Mouse (Mus musculus) CH12.LX (cell line): ENCODE results near the gene Cdc34. TPM values are rescaled to one million over a fixed set of nuclear protein-coding genes. Genes with fewer than 3 reads are reported as not detected.
A peak's percentile ranks its signal among the peaks of the same experiment; 100 is the strongest.

Experiments used
- DNase-seq: peaks from one replicate; pipeline ENCODE4 v3.0.0-alpha.2; 2013; ENCODE audit errors: extremely low read depth
- H3K27ac ChIP-seq: 2 replicates; pipeline ENCODE4 v1.5.1; 2012; ENCODE audit warnings: low read depth, mild to moderate bottlenecking, control low read depth, moderate library complexity; ENCODE audit not compliant: insufficient read depth
- H3K27me3 ChIP-seq: replicated peaks from 2 replicates; pipeline ENCODE3; 2012; ENCODE audit warnings: inconsistent platforms
- H3K36me3 ChIP-seq, 2 experiments: replicated peaks in 1 of 2; 2 replicates each; pipeline versions ENCODE3 to v1.6.1; 2012; ENCODE audit warnings: inconsistent platforms in 1 of 2, low read length in 1 of 2, mild to moderate bottlenecking in 1 of 2, mixed read lengths in 1 of 2, moderate library complexity in 1 of 2; ENCODE audit not compliant: control insufficient read depth in 1 of 2, insufficient read depth in 1 of 2
- H3K4me1 ChIP-seq, 2 experiments: 2 replicates each; pipeline ENCODE4 v1.6.1; 2012; ENCODE audit warnings: inconsistent platforms in 1 of 2, moderate library complexity in 1 of 2; ENCODE audit not compliant: insufficient read depth in 2 of 2, control insufficient read depth in 1 of 2
- H3K4me2 ChIP-seq: 2 replicates; pipeline ENCODE4 v1.6.1; 2012; ENCODE audit warnings: low read depth, mild to moderate bottlenecking, control low read depth; ENCODE audit not compliant: poor library complexity, insufficient read depth, severe bottlenecking
- H3K4me3 ChIP-seq, 3 experiments: fragments of 150-350 bp in 1 of 3; sonication (generic) in 1 of 3; replicated peaks in 1 of 3; 2 replicates each; pipeline versions ENCODE3 to v1.5.1; 2011 to 2012; ENCODE audit warnings: low read depth in 2 of 3, low read length in 2 of 3, mild to moderate bottlenecking in 2 of 3, moderate library complexity in 2 of 3, control low read depth in 1 of 3, improper control_type of control experiment in 1 of 3, inconsistent platforms in 1 of 3, mixed read lengths in 1 of 3; ENCODE audit not compliant: poor library complexity in 1 of 3
- H3K79me2 ChIP-seq: replicated peaks from 2 replicates; pipeline ENCODE4 v1.6.1; 2012; ENCODE audit warnings: mild to moderate bottlenecking, moderate library complexity; ENCODE audit not compliant: control insufficient read depth, poor library complexity, insufficient read depth, severe bottlenecking; ENCODE audit errors: extremely low read depth
- H3K9ac ChIP-seq: 2 replicates; pipeline ENCODE4 v1.6.1; 2012; ENCODE audit warnings: low read depth, mild to moderate bottlenecking, control low read depth, moderate library complexity; ENCODE audit not compliant: insufficient read depth
- H3K9me3 ChIP-seq: replicated peaks from 2 replicates; pipeline ENCODE3; 2012; ENCODE audit warnings: low read length, inconsistent platforms, mixed read lengths
- CHD1 ChIP-seq: IDR thresholded peaks from 2 replicates; pipeline ENCODE4 v1.6.1; 2012; ENCODE audit warnings: low read depth, low read length, improper control_type of control experiment, inconsistent platforms
- CHD2 ChIP-seq: IDR thresholded peaks from 2 replicates; pipeline ENCODE4 v1.6.1; 2011; ENCODE audit warnings: low read length, improper control_type of control experiment
- CTCF ChIP-seq, 2 experiments: IDR thresholded peaks in 1 of 2; conservative IDR thresholded peaks in 1 of 2; 2 replicates each; pipeline ENCODE4 v1.5.1; 2011 to 2012; ENCODE audit warnings: low read depth in 2 of 2, low read length in 2 of 2, improper control_type of control experiment in 1 of 2, inconsistent platforms in 1 of 2, mild to moderate bottlenecking in 1 of 2, moderate library complexity in 1 of 2
- ELF1 ChIP-seq: IDR thresholded peaks from 2 replicates; pipeline ENCODE4 v1.6.1; 2014; ENCODE audit warnings: low read depth, mild to moderate bottlenecking, inconsistent platforms, low read length, improper control_type of control experiment
- ETS1 ChIP-seq: conservative IDR thresholded peaks from 2 replicates; pipeline ENCODE4 v1.6.1; 2012; ENCODE audit warnings: low read depth, mild to moderate bottlenecking, inconsistent platforms, low read length, improper control_type of control experiment, moderate library complexity
- HCFC1 ChIP-seq: IDR thresholded peaks from 2 replicates; pipeline ENCODE4 v1.6.1; 2012; ENCODE audit warnings: low read depth, mild to moderate bottlenecking, inconsistent platforms, low read length, improper control_type of control experiment
- IRF4 ChIP-seq: IDR thresholded peaks from 2 replicates; pipeline ENCODE4 v1.6.1; 2014; ENCODE audit warnings: low read depth, mild to moderate bottlenecking, inconsistent platforms, low read length, improper control_type of control experiment
- JUN ChIP-seq: IDR thresholded peaks from 2 replicates; pipeline ENCODE4 v1.6.1; 2011; ENCODE audit warnings: low read depth, mild to moderate bottlenecking, low read length, improper control_type of control experiment, moderate library complexity; ENCODE audit not compliant: insufficient read depth
- JUND ChIP-seq: conservative IDR thresholded peaks from 2 replicates; pipeline ENCODE4 v1.6.1; 2011; ENCODE audit warnings: low read depth, low read length, improper control_type of control experiment
- MAFK ChIP-seq: IDR thresholded peaks from 2 replicates; pipeline ENCODE4 v1.6.1; 2011; ENCODE audit warnings: low read length, improper control_type of control experiment; ENCODE audit not compliant: insufficient replicate concordance
- MAX ChIP-seq: IDR thresholded peaks from 2 replicates; pipeline ENCODE4 v1.6.1; 2011; ENCODE audit warnings: low read length, improper control_type of control experiment
- MXI1 ChIP-seq: IDR thresholded peaks from 2 replicates; pipeline ENCODE4 v1.6.1; 2011; ENCODE audit warnings: mild to moderate bottlenecking, low read depth, low read length, improper control_type of control experiment
- MYC ChIP-seq: IDR thresholded peaks from 2 replicates; pipeline ENCODE4 v1.6.1; 2011; ENCODE audit warnings: low read depth, mild to moderate bottlenecking, improper control_type of control experiment, low read length
- POLR2A ChIP-seq: IDR thresholded peaks from 2 replicates; pipeline ENCODE4 v1.6.1; 2011; ENCODE audit warnings: low read depth, mild to moderate bottlenecking, improper control_type of control experiment, low read length
- POLR2AphosphoS2 ChIP-seq: IDR thresholded peaks from 2 replicates; pipeline ENCODE4 v1.6.1; 2011; ENCODE audit warnings: low read depth, low read length, improper control_type of control experiment
- SIN3A ChIP-seq: IDR thresholded peaks from 2 replicates; pipeline ENCODE4 v1.6.1; 2012; ENCODE audit warnings: low read length, improper control_type of control experiment, inconsistent platforms
- SMC3 ChIP-seq: IDR thresholded peaks from 2 replicates; pipeline ENCODE4 v1.6.1; 2011; ENCODE audit warnings: low read depth, low read length, improper control_type of control experiment
- TBP ChIP-seq: conservative IDR thresholded peaks from 2 replicates; pipeline ENCODE4 v1.6.1; 2011; ENCODE audit warnings: low read depth, low read length, improper control_type of control experiment
- TCF12 ChIP-seq: IDR thresholded peaks from 2 replicates; pipeline ENCODE4 v1.6.1; 2014; ENCODE audit warnings: low read depth, mild to moderate bottlenecking, inconsistent platforms, low read length, improper control_type of control experiment
- ZNF384 ChIP-seq: IDR thresholded peaks from 2 replicates; pipeline ENCODE4 v1.6.1; 2012; ENCODE audit warnings: low read depth, low read length, improper control_type of control experiment, inconsistent platforms
- dilution Hi-C: fragments of 300-500 bp; cut with MboI; formaldehyde crosslinking; loops from 2 replicates; pipeline ENCODE4 v1.14.3; 2020; ENCODE audit warnings: low sequenced_read_pairs; ENCODE audit not compliant: extremely low pct_unique_long_range_greater_than_20kb, extremely low pct_ligation_motif_present
- in situ Hi-C: fragments of 300-500 bp; cut with MboI; formaldehyde crosslinking; loops from 3 replicates; pipeline ENCODE4 v1.14.3; 2019; ENCODE audit warnings: low sequenced_read_pairs, low pct_ligation_motif_present, low pct_unique_long_range_greater_than_20kb, mixed read lengths
- polyA plus RNA-seq: library from polyadenylated mRNA; unstranded; fragments of >175 nt; gene quantifications from 2 replicates; pipeline ENCODE4 v1.2.1, GENCODE M21; 2012; ENCODE audit warnings: low read depth; ENCODE audit not compliant: insufficient read length
- total RNA-seq, 2 experiments: library from RNA; depleted of rRNA; stranded (reverse); fragments of 300-350 nt in 1 of 2; fragments of >200 nt in 1 of 2; gene quantifications; 2 replicates each; pipeline ENCODE4 v1.2.3; 2012 to 2014

Gene Cdc34
- total and polyA plus RNA-seq, 3 experiments: 314 to 335 (median 331) TPM

GRCm38 (mm10) chr10:79691986-79692548, 10.1 kb downstream of the Cdc34 start:
- H3K27ac ChIP-seq: no peak overlapping the region
- H3K79me2 ChIP-seq: no peaks in the 10 kb centered on the region
- peaks cover 0 to 12% of the 10 kb centered on the region in 2 experiments; a peak in 1 of 4 replicates for H3K4me1 ChIP-seq
- H3K27me3 ChIP-seq: no peaks in the 10 kb centered on the region
- peaks cover 22 to 36% of the 10 kb centered on the region in 2 experiments for H3K36me3 ChIP-seq
- in situ Hi-C loops: loop anchor here (5.0 kb wide), 3 partner anchors 40 to 120 kb away; no protein-coding TSS in a partner anchor
- TF ChIP-seq CTCF (conservative IDR thresholded peaks at IDR 0.05 in 1 of 2, IDR thresholded peaks at IDR 0.05 in 1 of 2; ENCODE audit: low read depth in 2 of 2, low read length in 2 of 2) (peak in 1 of 2 experiments; percentile 20; a peak in 2 of 4 replicates), MAFK (no peak)
- TF ChIP-seq, all 38 proteins: peak for 1
- no peak overlapping the region for H3K9ac ChIP-seq
- DNase-seq: no peak
- dilution Hi-C loops: no loop called here
- H3K4me2 ChIP-seq: no peak overlapping the region
- H3K9me3 ChIP-seq: peaks cover 6% of the 10 kb centered on the region
- no peak overlapping the region for H3K4me3 ChIP-seq

- Histone ChIP-seq H3K9ac (no peak overlapping the region), H3K36me3 (peaks cover 6 to 19% of the 10 kb centered on the region in 2 experiments), H3K4me2 (no peak overlapping the region)
- in situ Hi-C loops: loop anchor here (5.0 kb wide), 3 partner anchors 39 to 119 kb away; no protein-coding TSS in a partner anchor
- TF ChIP-seq ELF1 (no peak), CHD1 (no peak), ETS1 (no peak), MXI1 (no peak), SIN3A (no peak), JUN (no peak), HCFC1 (no peak), POLR2AphosphoS2 (no peak), MAFK (no peak), SMC3 (no peak), POLR2A (no peak), JUND (no peak), MYC (no peak), MAX (no peak), TCF12 (no peak), CHD2 (no peak), TBP (no peak), IRF4 (no peak), ZNF384 (no peak)
- TF ChIP-seq, all 38 proteins: peak for 0
- Histone ChIP-seq H3K27ac (no peak overlapping the region), H3K27me3 (no peaks in the 10 kb centered on the region), H3K9me3 (peaks cover 6% of the 10 kb centered on the region), H3K4me1 (peaks cover 0 to 9% of the 10 kb centered on the region in 2 experiments; a peak in 1 of 4 replicates), H3K79me2 (no peaks in the 10 kb centered on the region), H3K4me3 (no peak overlapping the region)
- DNase-seq: no peak
- dilution Hi-C loops: no loop called here
Observed at GRCm38 (mm10) chr10:79693580-79694378, 11.8 kb downstream of the Cdc34 start.
